Mouse (Mus musculus) lung, adult 2 months (tissue): ENCODE results near the gene Dnajc2. TPM values are rescaled to one million over a fixed set of nuclear protein-coding genes. Genes with fewer than 3 reads are reported as not detected.
"Not testable (repeated sequence)": the region's sequence is repeated elsewhere in the genome, so short reads cannot be mapped to it uniquely, and the experiment has no call there.

Experiments used
- DNase-seq: peaks from one replicate; pipeline ENCODE4 v3.0.0; 2022
- H3K4me1 ChIP-seq: fragments of 200-500 bp; 2 replicates; pipeline ENCODE4 v1.6.1; 2011; ENCODE audit warnings: low read length; ENCODE audit not compliant: control insufficient read depth, insufficient read depth
- H3K4me3 ChIP-seq: fragments of 200-500 bp; replicated peaks from 2 replicates; pipeline ENCODE3; 2011; ENCODE audit warnings: low read depth, mild to moderate bottlenecking, control low read depth, low read length; ENCODE audit errors: extremely low read depth
- CTCF ChIP-seq: fragments of 200-500 bp; IDR thresholded peaks from 2 replicates; pipeline ENCODE4 v1.5.1; 2011; ENCODE audit warnings: mild to moderate bottlenecking, low read length, control low read depth; ENCODE audit not compliant: insufficient read depth
- POLR2A ChIP-seq: fragments of 200-500 bp; IDR thresholded peaks from 2 replicates; pipeline ENCODE4 v1.6.1; 2011; ENCODE audit warnings: low read depth, mild to moderate bottlenecking, control low read depth, low read length, borderline replicate concordance; ENCODE audit errors: extremely low read depth
- WGBS: fragments of 180-500 bp; shearing (Covaris S2); methylation state at CpG from one replicate; pipeline ENCODE4 v1.1.7; 2018; 5-methylcytosine and 5-hydroxymethylcytosine counted together
- polyA plus RNA-seq: library from polyadenylated mRNA; depleted of rRNA; stranded (reverse); fragments of >200 nt; gene quantifications from 2 replicates; pipeline ENCODE4 v1.2.3, GENCODE M21; 2012; rRNA removed

Dnajc2 gene
- polyA plus RNA-seq, 1 experiment, result 5.9 TPM

- no peak overlapping the region for H3K4me3 ChIP-seq
- no peak for DNase-seq
- no peaks in the 10 kb centered on the region for H3K4me1 ChIP-seq
- WGBS, result 59% methylated on average over 13 of the region's 13 CpGs
- no peak for TF ChIP-seq CTCF
- no peak for TF ChIP-seq POLR2A
Observed at GRCm38 (mm10) chr5:21712127-21712715, 72.8 kb downstream of the Dnajc2 start.

GRCm38 (mm10) chr5:21708011-21708410 lies 77.0 kb downstream of the Dnajc2 start:
- not testable (repeated sequence) for H3K4me1 ChIP-seq, DNase-seq, H3K4me3 ChIP-seq
- 84% methylated on average over 8 of the region's 8 CpGs for WGBS

Other genes starting within 250 kb of the Dnajc2 start
- gene Lrrc17, start 241.7 kb downstream of the Dnajc2 start, polyA plus RNA-seq, result 3.7 and 4.6 TPM in 2 replicates
- 1.3 and 1.8 TPM in 2 replicates for gene Fbxl13, start 139.6 kb downstream of the Dnajc2 start, polyA plus RNA-seq
- 34.3 and 59.7 TPM in 2 replicates for gene Armc10, start 139.4 kb downstream of the Dnajc2 start, polyA plus RNA-seq
- 3.2 and 3.6 TPM in 2 replicates for gene Napepld, start 83.9 kb downstream of the Dnajc2 start, polyA plus RNA-seq
- 16.7 and 25.4 TPM in 2 replicates for gene Pmpcb, start 48.1 kb downstream of the Dnajc2 start, polyA plus RNA-seq
- 15.5 and 28.4 TPM in 2 replicates for gene Psmc2, start within 50 bp of the Dnajc2 start, polyA plus RNA-seq
- not detected in 2 replicates for gene Slc26a5, start 80.4 kb upstream of the Dnajc2 start, polyA plus RNA-seq